Comparison of ENCODE assay signal across 9 mouse cellular contexts in genomic region chr17:30844321-30844791, GRCm38 (mm10). TPM values are rescaled to one million over a fixed set of nuclear protein-coding genes. Genes with fewer than 3 reads are reported as not detected.
DNase-seq lines count a peak whose midpoint lies in the region; TF ChIP-seq lines count a peak whose summit lies in the region.
"Had no signal": no experiment of that assay in that cellular context is flagged by ENCODE, and none has a peak within 500 bp of the region (broad histone marks: within the 10 kb centered on the region; RNA-seq: fewer than 3 reads in every experiment).

No protein-coding gene starts in this region.

- H3K27me3 ChIP-seq in splenic B cell, adult 2 months (ENCODE audit: control insufficient read depth, insufficient read depth, low read length, poor library complexity, severe bottlenecking) = no peaks in the 10 kb centered on the region

- H3K4me3 ChIP-seq in gastrocnemius, adult 2 months = no peak overlapping the region
- H3K4me3 ChIP-seq: limb, embryonic 13.5 days had no signal

- intact Hi-C loops in gastrocnemius, adult 2 months (cut with DNase I) = loop anchor here (2.0 kb wide), 1 partner anchor 388 kb away; no protein-coding TSS in a partner anchor

- H3K36me3 ChIP-seq in splenic B cell, adult 2 months (ENCODE audit: control insufficient read depth, insufficient read depth, low read length, poor library complexity, severe bottlenecking) = no peaks in the 10 kb centered on the region
- H3K36me3 ChIP-seq: limb, embryonic 13.5 days had no signal

- H3K27ac ChIP-seq in gastrocnemius, adult 2 months = no peak overlapping the region
- H3K27ac ChIP-seq: limb, embryonic 13.5 days had no signal

- DNase-seq in gastrocnemius, adult 2 months = no peak
- no peak for DNase-seq in gastrocnemius, adult 18-20 months (ENCODE audit: low spot score)
- DNase-seq in urinary bladder, postnatal 14 days (ENCODE audit: low spot score) = peak; percentile 17
- DNase-seq in urinary bladder, postnatal 10 days (ENCODE audit: low spot score) = no peak
- DNase-seq in kidney, postnatal 36 days = peak; percentile 27 to 70
- peak; percentile 7 for DNase-seq in splenic B cell, adult 2 months (ENCODE audit: low read depth, low spot score)
- DNase-seq in urinary bladder, postnatal 25 days (ENCODE audit: low spot score) = no peak
- no peak for DNase-seq in spleen, postnatal 36 days (ENCODE audit: low spot score in 2 of 2)

- TF ChIP-seq CTCF in gastrocnemius, adult 2 months (IDR thresholded peaks at IDR 0.05) = peak; percentile 56

RNA-seq across cellular contexts. Expression of gene Glp1r, which starts 57.3 kb away (rescaled TPM):
- total RNA-seq in gastrocnemius, adult 2 months (2021) = not detected
- total RNA-seq in gastrocnemius, adult 18-20 months (2021) = not detected

Comparison
In these comparisons a context has a peak if more than half of its experiments do, and no peak if none do; other contexts are left out.
1. DNase-seq: peak in urinary bladder, postnatal 14 days (single experiment), kidney, postnatal 36 days (2 of 2) and splenic B cell, adult 2 months (single experiment); none in gastrocnemius, adult 2 months (single experiment), gastrocnemius, adult 18-20 months (single experiment), urinary bladder, postnatal 10 days (single experiment), urinary bladder, postnatal 25 days (single experiment) and spleen, postnatal 36 days (0 of 2).